Mouse (Mus musculus): Measurements from ENCODE around the gene Fdx1. TPM values are rescaled to one million over a fixed set of nuclear protein-coding genes. Genes with fewer than 3 reads are reported as not detected.

Gene Fdx1
- 82.9 and 102 TPM in 2 replicates for polyA plus RNA-seq (2015; fragmentation: Nextera tagmentation; extraction: Ambion mirVana)

DNA sequence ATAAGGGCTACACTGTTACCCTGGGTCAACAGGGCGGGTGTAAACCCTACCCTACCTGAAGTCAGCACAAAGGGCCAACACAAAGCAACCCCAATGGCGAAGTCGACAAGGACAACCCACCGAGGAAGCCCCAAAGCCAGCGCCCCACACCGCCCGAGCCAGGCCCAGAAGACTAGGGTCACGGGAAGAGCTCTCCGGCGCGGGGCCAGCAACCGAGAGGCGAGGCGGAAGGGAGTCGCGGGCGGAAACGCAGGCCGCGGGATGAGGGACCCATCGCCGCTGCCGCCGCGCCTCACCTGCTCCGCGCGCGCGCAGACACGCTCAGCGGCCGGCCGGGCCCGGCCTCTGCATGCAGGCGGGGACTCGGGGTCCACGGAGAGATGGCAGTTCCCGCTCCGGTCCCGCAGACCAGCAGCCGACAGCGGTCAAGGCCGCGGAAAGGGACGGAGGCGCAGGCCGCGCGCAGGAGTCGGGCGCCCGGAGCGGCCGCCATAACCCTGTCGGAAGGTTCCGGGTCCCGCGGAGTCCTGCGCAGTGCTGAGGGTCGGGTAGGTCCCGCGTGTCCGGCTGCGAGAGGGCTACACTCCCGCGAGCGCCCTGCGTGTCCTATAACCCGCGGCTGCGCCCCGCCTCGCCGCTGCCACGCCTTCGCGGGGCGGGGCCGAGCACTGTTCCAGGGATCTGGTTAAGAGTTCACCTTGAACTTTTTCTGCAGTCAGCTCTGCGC, at the start of gene Fdx1:
Gene Fdx1 (minus strand): TSS at position 582 of the 727 bp plus-strand sequence.
- peak; percentile 96 for ATAC-seq (replicated peaks; ENCODE audit: insufficient number of reproducible peaks, insufficient read depth, low FRiP score, low read depth)
- Histone ChIP-seq H3K9me3 (replicated peaks) (no peaks in the 10 kb centered on the region), H3K4me3 (peak within 1 kb of the TSS; percentile 87), H3K9ac (peak within 1 kb of the TSS; percentile 87), H3K36me3 (no peaks in the 10 kb centered on the region), H3K4me2 (peak within 1 kb of the TSS; percentile 74), H3K4me1 (replicated peaks) (peaks cover 22% of the 10 kb centered on the region), H3K27ac (peak within 1 kb of the TSS; percentile 95), H3K27me3 (no peaks in the 10 kb centered on the region)
- under 1% methylated on average over 73 of the region's 81 CpGs for WGBS

DNA sequence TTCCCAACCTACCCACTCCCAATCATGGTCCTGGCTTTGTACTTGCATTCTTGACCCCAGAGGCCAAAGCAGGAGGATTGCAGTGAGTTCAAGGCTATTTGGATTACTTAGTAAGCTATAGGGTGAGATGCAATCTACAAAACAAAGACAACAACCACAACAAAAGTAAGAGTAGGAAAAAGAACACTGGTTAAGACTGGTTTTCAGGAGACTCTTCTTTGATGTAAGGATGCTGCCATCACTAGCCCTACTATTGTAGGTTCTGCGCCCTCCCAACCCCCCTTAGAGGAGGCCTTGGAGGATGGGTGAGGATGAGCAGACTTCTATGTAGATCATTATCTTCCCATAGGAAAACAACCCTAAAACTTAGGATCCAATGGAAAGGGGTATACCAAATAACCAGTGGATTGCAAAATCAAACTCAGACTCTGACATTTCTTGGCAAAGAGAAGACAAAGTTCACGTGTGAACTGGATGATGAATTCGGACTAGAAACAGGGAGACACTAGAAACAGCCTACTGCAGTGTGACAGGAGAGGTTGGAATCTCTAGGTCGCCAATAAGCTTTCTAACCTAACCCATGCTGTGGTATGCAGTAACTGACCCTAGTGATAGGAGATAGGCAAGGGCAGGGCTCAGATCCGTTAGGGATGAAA, 49.6 kb upstream of the Fdx1 start:
- no peak overlapping the region for H3K4me2 ChIP-seq
- H3K27me3 ChIP-seq, result no peaks in the 10 kb centered on the region
- no peak for ATAC-seq (replicated peaks; ENCODE audit: insufficient number of reproducible peaks, insufficient read depth, low FRiP score, low read depth)
- no peak overlapping the region for H3K27ac ChIP-seq
- no peaks in the 10 kb centered on the region for H3K4me1 ChIP-seq (replicated peaks)
- H3K4me3 ChIP-seq, result no peak overlapping the region
- WGBS, result 70% methylated on average over 5 of the region's 5 CpGs
- H3K9ac ChIP-seq, result no peak overlapping the region
- H3K9me3 ChIP-seq (replicated peaks), result no peaks in the 10 kb centered on the region
- no peaks in the 10 kb centered on the region for H3K36me3 ChIP-seq

DNA sequence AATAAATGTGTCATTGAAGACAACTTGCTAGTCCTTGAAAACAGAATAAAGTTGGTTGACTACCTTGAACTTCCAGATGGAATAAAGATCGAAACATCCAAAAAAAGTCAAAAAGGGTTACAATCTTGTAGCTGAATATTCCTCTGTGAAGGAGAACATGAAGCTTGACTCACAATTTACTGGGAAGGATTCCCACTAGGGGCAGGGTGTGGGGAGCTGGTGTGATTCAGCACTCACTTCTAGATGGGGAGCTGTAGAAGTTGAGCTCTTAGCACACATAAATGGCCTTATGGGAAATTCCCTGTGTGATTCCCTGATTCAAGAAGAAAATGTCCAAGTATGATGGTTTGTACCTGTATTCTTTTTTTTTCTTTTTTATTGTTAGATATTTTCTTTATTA, 49.0 kb upstream of the Fdx1 start:
- Histone ChIP-seq H3K27me3 (no peaks in the 10 kb centered on the region), H3K27ac (no peak overlapping the region), H3K4me1 (replicated peaks) (no peaks in the 10 kb centered on the region), H3K4me2 (no peak overlapping the region), H3K4me3 (no peak overlapping the region), H3K9ac (no peak overlapping the region), H3K36me3 (no peaks in the 10 kb centered on the region), H3K9me3 (replicated peaks) (no peaks in the 10 kb centered on the region)
- no peak for ATAC-seq (replicated peaks; ENCODE audit: insufficient number of reproducible peaks, insufficient read depth, low FRiP score, low read depth)
- WGBS, result 94% methylated on average over 1 of the region's 1 CpGs

DNA sequence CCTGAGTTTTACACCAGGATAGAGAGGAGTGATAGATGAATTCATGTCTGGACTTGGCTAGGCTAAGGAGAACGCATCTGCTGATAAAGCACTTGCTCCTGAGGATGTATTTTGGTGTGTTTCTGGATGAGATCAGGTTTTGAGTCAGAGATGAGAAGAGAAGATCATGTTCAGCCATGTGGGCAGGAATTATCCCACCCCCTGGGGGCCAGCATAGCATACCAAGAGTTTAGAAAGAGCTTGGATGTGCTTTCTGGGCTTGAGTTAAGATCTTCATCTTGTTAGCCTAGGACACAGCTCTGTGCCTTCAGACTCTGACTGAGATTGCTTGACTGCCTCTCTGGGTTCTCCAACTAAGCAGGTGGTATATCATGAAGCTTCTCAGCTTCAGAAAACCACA, 45.2 kb upstream of the Fdx1 start:
- no peak overlapping the region for H3K27ac ChIP-seq
- WGBS, result 72% methylated on average over 1 of the region's 1 CpGs
- no peak overlapping the region for H3K4me3 ChIP-seq
- no peaks in the 10 kb centered on the region for H3K4me1 ChIP-seq (replicated peaks)
- no peaks in the 10 kb centered on the region for H3K9me3 ChIP-seq (replicated peaks)
- H3K9ac ChIP-seq, result no peak overlapping the region
- H3K36me3 ChIP-seq, result no peaks in the 10 kb centered on the region
- H3K27me3 ChIP-seq, result no peaks in the 10 kb centered on the region
- ATAC-seq (replicated peaks; ENCODE audit: insufficient number of reproducible peaks, insufficient read depth, low FRiP score, low read depth), result no peak
- H3K4me2 ChIP-seq, result no peak overlapping the region

DNA sequence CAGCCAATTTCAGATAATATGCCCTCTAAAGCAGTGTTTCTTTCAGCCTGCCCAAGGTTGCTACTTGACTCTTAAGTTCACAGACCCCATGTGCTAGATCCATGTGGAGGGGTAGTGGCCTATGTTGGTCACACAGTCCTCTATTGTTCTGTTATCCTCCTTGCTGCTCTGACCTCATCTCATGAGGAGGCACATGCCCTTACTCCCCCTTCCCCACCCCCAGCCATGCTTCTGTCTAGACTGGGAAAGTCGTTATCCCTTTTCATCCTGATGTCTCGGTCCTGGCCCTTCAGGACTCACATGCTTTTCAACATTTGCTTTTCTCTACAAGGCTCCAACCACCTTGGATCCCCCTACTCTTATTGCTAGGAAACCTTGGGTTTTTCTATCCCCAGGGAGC, 44.0 kb upstream of the Fdx1 start:
- Histone ChIP-seq H3K27me3 (no peaks in the 10 kb centered on the region), H3K4me3 (no peak overlapping the region), H3K4me1 (replicated peaks) (no peaks in the 10 kb centered on the region), H3K27ac (no peak overlapping the region), H3K4me2 (no peak overlapping the region), H3K36me3 (no peaks in the 10 kb centered on the region), H3K9me3 (replicated peaks) (no peaks in the 10 kb centered on the region), H3K9ac (no peak overlapping the region)
- 33% methylated on average over 2 of the region's 2 CpGs for WGBS
- ATAC-seq (replicated peaks; ENCODE audit: insufficient number of reproducible peaks, insufficient read depth, low FRiP score, low read depth), result no peak

DNA sequence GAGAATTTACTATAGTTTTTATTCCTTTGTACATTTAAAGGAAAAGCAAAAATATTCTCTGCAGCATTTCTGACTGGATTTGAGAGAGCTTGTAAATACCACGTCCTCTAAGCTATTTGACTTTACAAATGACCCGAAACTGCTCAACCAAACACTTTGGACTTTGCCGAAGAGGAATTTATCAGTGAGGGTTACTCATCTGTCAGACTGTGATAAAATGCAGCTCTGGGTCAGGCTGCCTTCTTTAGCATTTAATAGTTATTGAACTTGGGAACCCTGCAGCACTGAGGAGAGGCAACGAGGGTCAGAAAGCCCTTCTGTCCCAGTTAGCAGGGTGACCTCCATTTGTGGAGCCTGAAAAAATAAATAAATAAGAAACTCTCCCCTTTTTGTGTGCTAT, 40.1 kb upstream of the Fdx1 start:
- ATAC-seq (replicated peaks; ENCODE audit: insufficient number of reproducible peaks, insufficient read depth, low FRiP score, low read depth), result no peak
- Histone ChIP-seq H3K27ac (no peak overlapping the region), H3K9ac (no peak overlapping the region), H3K36me3 (no peaks in the 10 kb centered on the region), H3K27me3 (no peaks in the 10 kb centered on the region), H3K4me3 (no peak overlapping the region), H3K4me2 (no peak overlapping the region), H3K4me1 (replicated peaks) (no peaks in the 10 kb centered on the region), H3K9me3 (replicated peaks) (no peaks in the 10 kb centered on the region)
- WGBS, result 29% methylated on average over 4 of the region's 4 CpGs

DNA sequence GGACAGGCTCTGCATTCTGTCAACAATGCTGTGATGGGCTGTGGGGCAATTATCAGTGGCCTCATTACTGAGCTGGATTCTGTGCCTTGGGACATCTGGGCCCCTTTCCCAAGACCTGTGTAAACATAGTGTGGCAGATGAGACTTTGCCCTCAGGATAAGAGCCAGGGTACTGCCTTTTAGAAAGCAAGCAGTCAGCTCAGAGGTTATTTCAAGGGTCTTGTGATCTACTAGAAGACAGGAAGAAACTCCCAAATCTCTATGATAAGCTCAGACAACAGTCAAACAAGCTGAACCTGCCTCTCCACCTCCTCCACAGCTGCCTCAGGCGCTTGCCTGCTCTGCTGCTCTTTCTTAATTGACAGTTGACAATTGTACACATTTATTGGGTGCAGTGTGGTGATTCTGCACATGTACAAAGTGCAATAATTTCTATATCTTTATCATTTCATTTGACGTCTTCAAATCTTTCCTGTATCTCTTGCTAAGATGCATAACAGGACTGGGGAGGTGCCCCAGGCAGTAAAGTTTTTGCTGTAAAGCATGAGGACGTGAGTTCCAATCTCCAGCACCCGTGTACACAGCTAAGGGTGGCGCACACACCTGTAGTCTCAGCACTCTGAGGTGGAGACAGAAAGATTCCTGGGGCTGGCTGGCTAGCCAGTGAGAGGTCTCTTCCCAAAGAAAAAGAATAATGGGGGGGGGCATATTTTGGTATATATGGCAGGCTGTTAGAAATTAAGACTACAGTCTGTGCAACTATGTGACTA, 32.2 kb upstream of the Fdx1 start:
- ATAC-seq (replicated peaks; ENCODE audit: insufficient number of reproducible peaks, insufficient read depth, low FRiP score, low read depth), result 0 out of 2 replicates have a peak, but pooled peaks have one; percentile 39
- H3K4me2 ChIP-seq, result no peak overlapping the region
- H3K4me1 ChIP-seq (replicated peaks), result peaks cover 5% of the 10 kb centered on the region; the same call in 1 of the 2 replicates
- H3K36me3 ChIP-seq, result no peaks in the 10 kb centered on the region
- H3K9me3 ChIP-seq (replicated peaks), result no peaks in the 10 kb centered on the region
- H3K4me3 ChIP-seq, result no peak overlapping the region
- no peak overlapping the region for H3K27ac ChIP-seq
- H3K9ac ChIP-seq, result no peak overlapping the region
- H3K27me3 ChIP-seq, result no peaks in the 10 kb centered on the region
- 63% methylated on average over 5 of the region's 5 CpGs for WGBS

DNA sequence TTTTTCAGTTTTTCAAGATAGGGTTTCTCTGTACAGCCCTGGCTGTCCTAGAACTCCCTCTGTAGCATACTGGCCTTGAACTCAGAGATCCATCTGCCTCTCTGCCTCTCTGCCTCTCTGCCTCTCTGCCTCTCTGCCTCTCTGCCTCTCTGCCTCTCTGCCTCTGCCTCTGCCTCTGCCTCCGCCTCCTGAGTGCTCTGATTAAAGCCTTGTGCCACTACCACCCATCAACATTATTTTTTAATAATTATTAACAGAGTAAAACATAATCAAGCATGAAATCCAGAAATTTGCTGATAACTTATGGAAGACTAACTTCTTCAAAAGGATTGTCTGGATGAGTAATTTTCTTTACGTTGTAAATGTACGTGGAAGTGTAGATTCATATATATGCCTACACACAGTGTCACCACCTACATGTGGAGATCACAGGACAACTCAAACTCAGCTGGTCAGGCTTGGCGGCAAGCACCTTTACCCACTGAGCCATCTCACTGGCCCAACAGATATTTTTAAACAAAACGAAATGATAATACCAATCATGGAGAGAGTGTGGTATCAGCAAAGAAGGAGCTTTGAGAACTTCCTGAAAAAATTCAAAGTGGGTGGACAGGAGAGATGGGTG, 31.4 kb upstream of the Fdx1 start:
- H3K9ac ChIP-seq, result no peak overlapping the region
- no peaks in the 10 kb centered on the region for H3K27me3 ChIP-seq
- no peak overlapping the region for H3K4me3 ChIP-seq
- H3K9me3 ChIP-seq (replicated peaks), result no peaks in the 10 kb centered on the region
- no peaks in the 10 kb centered on the region for H3K36me3 ChIP-seq
- no peak overlapping the region for H3K27ac ChIP-seq
- ATAC-seq (replicated peaks; ENCODE audit: insufficient number of reproducible peaks, insufficient read depth, low FRiP score, low read depth), result no peak
- H3K4me1 ChIP-seq (replicated peaks), result peaks cover 5% of the 10 kb centered on the region; the same call in 1 of the 2 replicates
- H3K4me2 ChIP-seq, result no peak overlapping the region
- 61% methylated on average over 5 of the region's 5 CpGs for WGBS

DNA sequence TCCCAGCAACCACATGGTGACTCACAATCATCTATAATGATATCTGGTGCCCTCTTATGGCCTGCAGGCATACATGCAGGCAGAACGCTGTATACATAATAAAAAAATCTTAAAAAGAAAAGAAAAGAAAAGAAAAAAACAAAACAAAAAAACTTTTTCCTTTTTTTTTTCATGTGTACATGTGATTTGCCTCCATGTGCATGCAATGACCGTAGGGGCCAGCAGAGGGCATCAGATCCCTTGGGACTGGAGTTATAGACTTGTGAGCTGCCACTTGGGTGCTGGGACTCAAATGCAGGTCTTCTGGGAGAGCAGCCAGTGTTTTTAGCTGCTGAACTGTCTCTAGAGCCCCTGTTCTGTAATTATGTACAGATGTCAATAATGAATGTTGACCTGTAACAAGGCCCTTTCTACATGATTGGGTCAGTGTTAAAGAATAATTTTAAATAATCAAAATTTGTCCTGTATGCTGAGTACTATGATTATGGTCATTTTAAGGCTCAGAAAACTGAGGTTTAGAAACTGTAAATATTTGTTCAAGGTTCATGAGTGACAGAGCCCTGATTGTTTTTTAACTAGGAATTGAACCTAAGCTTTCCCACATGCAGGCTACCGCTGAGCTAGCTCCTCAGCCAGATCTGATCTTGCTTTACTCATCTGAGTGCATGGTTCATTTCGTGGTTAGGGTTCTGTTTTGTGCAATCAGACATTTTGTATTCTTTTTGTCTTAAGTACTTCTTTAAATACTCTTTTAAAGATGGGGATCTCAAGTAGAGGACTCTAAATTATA, 30.3 kb upstream of the Fdx1 start:
- no peak overlapping the region for H3K27ac ChIP-seq

DNA sequence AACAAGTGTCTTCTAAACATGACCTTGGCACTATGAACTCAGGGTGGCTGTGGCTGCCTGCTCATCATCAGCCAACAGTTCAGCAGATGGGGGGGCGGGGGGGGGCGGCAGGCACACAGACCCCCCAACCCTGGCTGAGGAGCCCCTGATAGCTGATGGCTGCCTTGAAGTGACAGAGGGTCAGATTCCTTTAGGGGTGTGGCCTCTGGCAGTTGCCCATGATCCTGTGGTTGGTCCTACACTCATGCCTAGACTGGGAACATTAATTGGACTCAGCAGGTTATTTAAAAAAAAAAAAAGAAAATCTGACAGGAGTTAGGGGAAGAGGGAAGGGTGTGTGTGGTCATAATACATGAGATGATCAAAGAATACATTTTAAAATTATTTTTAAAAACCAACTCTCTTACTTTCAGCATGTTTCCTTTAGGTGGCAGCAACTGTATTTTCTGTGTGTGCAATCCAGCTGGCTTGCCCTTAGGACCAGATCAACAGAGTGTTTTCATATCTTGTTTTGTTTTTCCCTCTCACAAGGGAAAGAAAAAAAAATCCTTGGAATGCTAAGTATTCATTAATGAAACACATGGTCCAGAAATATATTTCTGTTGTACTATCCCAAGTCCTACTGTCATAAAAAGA, 28.0 kb upstream of the Fdx1 start:
- 16% methylated on average over 2 of the region's 2 CpGs for WGBS
- peaks cover 5% of the 10 kb centered on the region; the same call in 1 of the 2 replicates for H3K4me1 ChIP-seq (replicated peaks)
- ATAC-seq (replicated peaks; ENCODE audit: insufficient number of reproducible peaks, insufficient read depth, low FRiP score, low read depth), result no peak
- no peaks in the 10 kb centered on the region for H3K27me3 ChIP-seq
- H3K36me3 ChIP-seq, result no peaks in the 10 kb centered on the region
- H3K9ac ChIP-seq, result no peak overlapping the region
- H3K27ac ChIP-seq, result no peak overlapping the region
- H3K4me2 ChIP-seq, result no peak overlapping the region
- no peaks in the 10 kb centered on the region for H3K9me3 ChIP-seq (replicated peaks)
- no peak overlapping the region for H3K4me3 ChIP-seq

More for the DNA sequence above, 30.3 kb upstream of the Fdx1 start:
- H3K9ac ChIP-seq, result no peak overlapping the region
- ATAC-seq (replicated peaks; ENCODE audit: insufficient number of reproducible peaks, insufficient read depth, low FRiP score, low read depth), result no peak
- H3K4me1 ChIP-seq (replicated peaks), result peaks cover 5% of the 10 kb centered on the region; the same call in 1 of the 2 replicates
- WGBS, result 84% methylated on average over 4 of the region's 4 CpGs
- H3K4me2 ChIP-seq, result no peak overlapping the region
- no peaks in the 10 kb centered on the region for H3K9me3 ChIP-seq (replicated peaks)
- H3K27me3 ChIP-seq, result no peaks in the 10 kb centered on the region
- H3K4me3 ChIP-seq, result no peak overlapping the region
- no peaks in the 10 kb centered on the region for H3K36me3 ChIP-seq
